Mouse (Mus musculus) hindbrain, embryonic 16.5 days (tissue): ENCODE data around the gene Sema3f. TPM values are rescaled to one million over a fixed set of nuclear protein-coding genes. Genes with fewer than 3 reads are reported as not detected.
A peak's percentile ranks its signal among the peaks of the same experiment; 100 is the strongest.

Experiments
- ATAC-seq: fragments of 200-750 bp; cut with Nextera tagmentation; 2 replicates; pipeline ENCODE4 v1.8.0; 2017; ENCODE audit warnings: moderate TSS enrichment, moderate library complexity
- H3K27ac ChIP-seq: fragments of 300-500 bp; sonication (generic); 2 replicates; pipeline ENCODE4 v1.5.1; 2014; ENCODE audit warnings: low read depth, mild to moderate bottlenecking, control low read depth, low read length, moderate library complexity
- H3K27me3 ChIP-seq: fragments of 300-500 bp; sonication (generic); replicated peaks from 2 replicates; pipeline ENCODE4 v1.6.1; 2014; ENCODE audit warnings: low read length; ENCODE audit not compliant: control insufficient read depth, insufficient read depth
- H3K36me3 ChIP-seq: fragments of 300-500 bp; sonication (generic); 2 replicates; pipeline ENCODE4 v1.6.1; 2014; ENCODE audit warnings: mild to moderate bottlenecking, low read length, moderate library complexity, mixed read lengths; ENCODE audit not compliant: control insufficient read depth, insufficient read depth
- H3K4me1 ChIP-seq: fragments of 300-500 bp; sonication (generic); 2 replicates; pipeline ENCODE4 v1.6.1; 2014; ENCODE audit warnings: low read depth, low read length; ENCODE audit not compliant: control insufficient read depth, insufficient read depth
- H3K4me2 ChIP-seq: fragments of 300-500 bp; sonication (generic); 2 replicates; pipeline ENCODE4 v1.6.1; 2014; ENCODE audit warnings: mild to moderate bottlenecking, low read length, control low read depth, moderate library complexity
- H3K4me3 ChIP-seq: fragments of 300-500 bp; sonication (generic); 2 replicates; pipeline ENCODE4 v1.5.1; 2014; ENCODE audit warnings: mild to moderate bottlenecking, low read length, control low read depth, moderate library complexity
- H3K9ac ChIP-seq: fragments of 300-500 bp; sonication (generic); 2 replicates; pipeline ENCODE4 v1.6.1; 2014; ENCODE audit warnings: low read depth, mild to moderate bottlenecking, control low read depth, low read length, moderate library complexity
- H3K9me3 ChIP-seq: fragments of 300-500 bp; sonication (generic); 2 replicates; pipeline ENCODE4 v1.6.1; 2014; ENCODE audit warnings: mild to moderate bottlenecking, low read length, moderate library complexity; ENCODE audit not compliant: control insufficient read depth
- WGBS: fragments of 180-500 bp; shearing (Covaris S2); extraction: QIAGEN DNeasy Blood & Tissue Kit; methylation state at CpG from one replicate; pipeline ENCODE4 v1.1.7; 2014; 5-methylcytosine and 5-hydroxymethylcytosine counted together
- polyA plus RNA-seq: library from polyadenylated mRNA; unstranded; fragments of >200 nt; fragmentation: Nextera tagmentation; extraction: Ambion mirVana; gene quantifications from 2 replicates; pipeline ENCODE4 v1.2.1, GENCODE M21; 2015

Sema3f gene
- polyA plus RNA-seq, 1 experiment from 2014 or later = 10.0 TPM

DNA sequence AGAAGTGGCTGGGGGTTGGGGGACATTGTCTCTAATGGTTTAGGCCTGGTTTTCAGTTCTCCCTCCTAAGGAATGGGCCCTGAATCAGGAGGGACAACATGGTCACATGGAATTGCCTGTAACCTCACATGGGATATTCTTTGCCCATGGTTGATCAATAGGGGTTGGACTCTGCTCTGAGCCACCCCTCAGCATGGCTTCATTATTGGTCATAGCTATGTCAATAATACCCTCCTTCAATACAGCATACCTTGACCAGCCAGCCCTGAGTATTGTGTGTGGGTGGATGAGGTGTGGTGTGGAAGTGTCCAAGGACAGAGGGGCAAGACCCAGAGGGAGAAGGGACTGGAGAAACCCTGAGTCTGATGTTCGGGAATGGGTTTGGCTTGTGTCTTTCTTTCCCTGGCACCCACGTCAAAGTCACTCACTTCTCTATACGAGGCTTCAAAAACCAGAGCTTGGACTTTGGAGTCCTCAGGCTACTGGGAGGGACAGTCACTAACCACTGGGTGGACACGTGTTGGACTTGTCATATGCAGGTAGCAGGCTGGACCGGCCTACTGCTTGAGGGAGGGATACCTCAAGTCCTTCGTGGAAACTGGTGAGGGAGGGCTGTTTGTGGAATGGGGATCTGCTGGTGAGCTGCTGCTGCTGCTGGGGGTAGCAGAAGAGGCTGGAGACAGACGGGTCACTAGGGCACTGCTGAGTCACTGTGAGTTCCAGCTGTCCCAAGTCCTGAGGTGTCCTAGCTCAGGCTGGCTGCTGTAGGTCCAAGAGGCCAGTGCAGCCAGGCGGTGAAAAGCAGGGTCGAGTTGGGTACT lies 35.5 kb downstream of the Sema3f start:
- no peak for ATAC-seq
- H3K4me1 ChIP-seq = peaks cover 8% of the 10 kb centered on the region
- no peak overlapping the region for H3K4me2 ChIP-seq
- H3K36me3 ChIP-seq = no peaks in the 10 kb centered on the region
- H3K9me3 ChIP-seq = no peaks in the 10 kb centered on the region
- H3K9ac ChIP-seq = no peak overlapping the region
- WGBS = 60% methylated on average over 9 of the region's 9 CpGs
- peaks cover 17% of the 10 kb centered on the region for H3K27me3 ChIP-seq
- no peak overlapping the region for H3K4me3 ChIP-seq
- no peak overlapping the region for H3K27ac ChIP-seq

DNA sequence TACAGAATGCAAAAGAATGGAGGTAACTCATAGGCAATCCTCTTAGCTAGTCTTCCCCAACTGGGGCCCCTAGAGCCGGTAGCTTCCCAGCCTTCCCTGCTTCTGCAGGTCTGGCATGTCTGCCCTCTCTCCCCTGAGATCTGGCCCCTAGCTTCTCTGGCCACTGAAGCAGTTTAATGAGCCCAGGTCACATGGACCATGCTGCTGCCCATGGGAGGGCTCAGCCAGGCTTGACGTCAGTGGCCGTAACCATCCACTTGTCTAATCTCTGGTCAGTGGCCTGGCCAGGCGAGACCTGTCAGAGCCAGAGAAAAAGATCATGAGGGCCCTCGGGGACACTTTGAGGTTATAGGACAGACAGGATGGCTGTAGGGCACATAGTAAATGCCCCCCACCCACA lies 40.0 kb downstream of the Sema3f start:
- H3K4me2 ChIP-seq = no peak overlapping the region
- peaks cover 18% of the 10 kb centered on the region for H3K27me3 ChIP-seq
- no peaks in the 10 kb centered on the region for H3K9me3 ChIP-seq

DNA sequence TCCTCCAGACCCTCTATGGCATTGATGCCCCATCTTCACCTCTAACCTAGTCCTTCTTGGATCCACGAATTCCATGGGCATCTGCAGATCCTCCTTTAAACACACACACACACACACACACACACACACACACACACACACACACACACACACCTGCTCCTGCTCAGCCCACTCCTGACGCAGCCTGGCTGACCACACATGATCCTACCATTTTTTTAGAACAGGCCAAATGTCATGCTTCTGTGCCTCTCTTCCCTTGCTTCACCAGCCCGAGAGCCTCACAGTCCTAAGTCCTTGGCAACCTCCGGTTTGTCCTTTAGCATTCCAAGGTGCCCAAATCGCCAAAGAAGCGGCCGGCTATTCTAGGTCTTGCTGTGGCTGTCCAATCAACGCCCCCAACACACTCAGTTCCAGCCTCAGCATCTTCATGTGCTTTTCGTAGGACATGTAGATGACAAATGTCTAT lies 40.8 kb downstream of the Sema3f start, which contains the start of gene Slc38a3:
Gene Slc38a3 (minus strand): TSS at position 51 of the 466 bp plus-strand sequence.
- H3K27me3 ChIP-seq = peaks cover 10% of the 10 kb centered on the region
- no peak within 1 kb of the TSS for H3K4me3 ChIP-seq
- H3K9ac ChIP-seq = no peak within 1 kb of the TSS
- WGBS = 86% methylated on average over 9 of the region's 9 CpGs
- H3K9me3 ChIP-seq = no peaks in the 10 kb centered on the region
- no peak for ATAC-seq
- H3K36me3 ChIP-seq = no peaks in the 10 kb centered on the region
- peaks cover 22% of the 10 kb centered on the region for H3K4me1 ChIP-seq
- H3K4me2 ChIP-seq = no peak within 1 kb of the TSS
- H3K27ac ChIP-seq = no peak within 1 kb of the TSS

More for the DNA sequence above, 40.0 kb downstream of the Sema3f start:
- Histone ChIP-seq H3K9ac (no peak overlapping the region), H3K27ac (no peak overlapping the region), H3K36me3 (no peaks in the 10 kb centered on the region), H3K4me1 (peaks cover 22% of the 10 kb centered on the region), H3K4me3 (no peak overlapping the region)
- no peak for ATAC-seq
- WGBS = 66% methylated on average over 5 of the region's 5 CpGs

DNA sequence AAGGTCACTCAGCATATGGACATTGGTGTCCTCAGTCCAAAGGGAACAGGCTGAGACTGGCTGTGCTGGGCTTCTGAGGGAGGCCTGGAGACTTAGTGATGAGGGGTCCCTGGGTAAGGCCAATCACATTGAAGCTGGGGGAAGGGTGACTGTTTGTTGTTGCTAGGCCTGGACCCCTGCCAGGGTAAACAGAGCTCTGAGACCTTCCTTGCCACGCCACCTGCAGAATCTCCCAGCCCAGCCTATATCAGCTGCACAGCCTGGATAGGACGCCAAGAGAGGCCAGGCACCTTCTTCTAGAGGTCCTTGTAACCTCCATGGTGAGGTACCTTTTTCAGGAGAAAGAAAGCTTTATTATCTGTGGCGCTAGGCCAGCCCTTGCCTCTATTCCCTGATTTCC lies 41.4 kb downstream of the Sema3f start:
- Histone ChIP-seq H3K9me3 (no peaks in the 10 kb centered on the region), H3K36me3 (no peaks in the 10 kb centered on the region), H3K9ac (no peak overlapping the region), H3K27me3 (peaks cover 9% of the 10 kb centered on the region), H3K4me1 (peaks cover 22% of the 10 kb centered on the region), H3K4me3 (no peak overlapping the region), H3K4me2 (no peak overlapping the region), H3K27ac (no peak overlapping the region)
- ATAC-seq = no peak
- 62% methylated on average over 3 of the region's 3 CpGs for WGBS

DNA sequence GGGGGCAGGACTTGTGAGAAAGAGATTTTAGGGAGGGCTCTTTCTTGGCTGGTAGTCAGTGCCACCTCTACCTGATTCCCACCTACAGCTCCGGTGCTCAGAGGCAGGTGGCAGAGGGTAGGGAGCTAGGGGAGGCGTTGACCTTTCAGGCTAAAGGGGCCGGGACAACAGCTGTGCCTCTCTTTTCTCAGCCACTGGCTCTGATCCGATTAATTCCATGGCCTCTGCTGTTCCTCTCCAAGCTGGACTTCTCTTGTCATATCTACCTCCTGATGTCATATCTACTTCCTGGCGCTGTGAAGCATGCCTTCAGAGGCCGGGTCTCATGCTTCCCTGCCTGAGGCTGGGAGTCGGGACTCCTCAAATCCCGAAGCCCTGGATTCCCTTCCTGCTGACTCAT lies 42.3 kb downstream of the Sema3f start:
- Histone ChIP-seq H3K27me3 (peaks cover 9% of the 10 kb centered on the region), H3K9ac (no peak overlapping the region), H3K9me3 (no peaks in the 10 kb centered on the region), H3K4me2 (no peak overlapping the region), H3K27ac (no peak overlapping the region), H3K4me3 (no peak overlapping the region), H3K4me1 (peaks cover 26% of the 10 kb centered on the region), H3K36me3 (no peaks in the 10 kb centered on the region)
- no peak for ATAC-seq
- WGBS = 50% methylated on average over 8 of the region's 8 CpGs

DNA sequence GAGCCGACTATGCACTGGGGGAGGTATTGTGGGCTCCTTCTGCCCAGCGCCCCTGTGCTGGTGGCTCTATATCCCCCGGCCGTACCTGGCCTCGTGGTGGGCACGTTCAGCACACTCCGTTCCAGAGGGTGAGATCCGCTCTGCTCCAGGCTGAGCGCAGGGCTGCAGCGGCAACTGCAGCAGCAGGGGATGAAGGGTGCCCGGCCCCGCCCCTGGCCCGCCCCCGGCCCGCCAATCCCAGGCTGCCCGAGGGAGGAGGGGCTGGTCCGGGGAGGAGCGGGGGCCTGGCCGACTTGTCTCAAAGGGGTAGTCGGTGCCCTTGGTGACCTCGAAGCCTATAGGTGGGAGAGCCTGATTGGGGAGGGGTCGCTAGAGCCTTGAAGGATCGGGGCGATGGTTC lies 43.1 kb downstream of the Sema3f start:
- Histone ChIP-seq H3K27ac (peak overlapping the region; percentile 60), H3K4me1 (peaks cover 29% of the 10 kb centered on the region), H3K27me3 (peaks cover 9% of the 10 kb centered on the region)

DNA sequence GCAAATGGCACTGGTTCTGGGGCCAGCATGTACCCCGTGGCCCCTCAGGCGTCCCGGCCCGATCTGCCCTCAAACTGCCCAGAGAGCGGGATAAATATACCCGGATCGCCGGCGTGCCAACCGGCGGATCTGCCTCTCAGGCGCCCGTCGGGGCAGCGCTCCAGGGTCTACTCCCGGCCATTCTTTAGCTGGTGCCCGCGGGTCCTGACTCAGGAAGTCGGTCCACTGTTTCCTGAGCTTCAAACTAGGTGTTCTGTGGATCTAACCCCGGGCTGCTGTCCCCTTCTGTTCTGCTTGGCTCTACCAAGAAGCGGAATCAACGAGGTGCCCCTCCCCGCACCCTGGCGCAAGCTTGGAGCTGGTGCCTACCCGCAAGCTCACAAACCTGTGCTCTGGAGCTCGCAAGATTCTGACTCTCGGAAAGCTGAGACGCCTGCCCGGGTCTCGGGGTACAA lies 43.5 kb downstream of the Sema3f start:
- H3K4me3 ChIP-seq = peak overlapping the region; percentile 50
- H3K27me3 ChIP-seq = peaks cover 9% of the 10 kb centered on the region
- no peaks in the 10 kb centered on the region for H3K36me3 ChIP-seq
- no peaks in the 10 kb centered on the region for H3K9me3 ChIP-seq
- no peak; the same call in 1 of the 2 replicates for ATAC-seq
- peak overlapping the region; percentile 73 for H3K4me2 ChIP-seq
- WGBS = 1% methylated on average over 30 of the region's 30 CpGs
- H3K4me1 ChIP-seq = peaks cover 29% of the 10 kb centered on the region
- peak overlapping the region; percentile 70 for H3K9ac ChIP-seq
- peak overlapping the region; percentile 60 for H3K27ac ChIP-seq

More for the DNA sequence above, 43.1 kb downstream of the Sema3f start:
- Histone ChIP-seq H3K9ac (peak overlapping the region; percentile 70), H3K4me2 (peak overlapping the region; percentile 73), H3K36me3 (no peaks in the 10 kb centered on the region), H3K4me3 (peak overlapping the region; percentile 50), H3K9me3 (no peaks in the 10 kb centered on the region)
- ATAC-seq = peak; percentile 81
- WGBS = under 1% methylated on average over 24 of the region's 24 CpGs

DNA sequence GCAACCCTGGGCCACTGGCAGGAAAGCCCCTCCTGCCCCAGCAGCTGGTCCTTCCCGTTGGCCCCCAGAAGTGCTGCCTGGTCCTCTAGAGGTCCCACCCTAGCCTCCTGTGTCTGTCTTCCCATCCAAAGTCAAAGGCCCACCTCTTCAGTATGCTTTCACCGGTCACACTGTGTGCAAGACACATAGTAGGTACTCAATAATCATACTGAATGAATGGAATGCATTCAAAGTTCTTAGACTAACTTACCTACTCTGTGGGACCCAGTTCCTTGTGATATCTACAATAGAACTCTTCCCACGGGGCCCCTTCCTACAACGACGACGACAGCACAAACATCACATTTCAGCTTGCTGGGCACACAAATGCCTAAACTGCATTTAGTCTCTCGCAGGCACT lies 45.0 kb downstream of the Sema3f start:
- peak overlapping the region; percentile 15; the same call in 1 of the 2 replicates for H3K27ac ChIP-seq
- no peaks in the 10 kb centered on the region for H3K9me3 ChIP-seq
- peaks cover 9% of the 10 kb centered on the region for H3K27me3 ChIP-seq
- H3K9ac ChIP-seq = no peak overlapping the region
- H3K36me3 ChIP-seq = no peaks in the 10 kb centered on the region
- no peak for ATAC-seq
- peaks cover 35% of the 10 kb centered on the region for H3K4me1 ChIP-seq
- WGBS = 83% methylated on average over 7 of the region's 7 CpGs
- peak overlapping the region; percentile 73 for H3K4me2 ChIP-seq
- H3K4me3 ChIP-seq = peak overlapping the region; percentile 50

DNA sequence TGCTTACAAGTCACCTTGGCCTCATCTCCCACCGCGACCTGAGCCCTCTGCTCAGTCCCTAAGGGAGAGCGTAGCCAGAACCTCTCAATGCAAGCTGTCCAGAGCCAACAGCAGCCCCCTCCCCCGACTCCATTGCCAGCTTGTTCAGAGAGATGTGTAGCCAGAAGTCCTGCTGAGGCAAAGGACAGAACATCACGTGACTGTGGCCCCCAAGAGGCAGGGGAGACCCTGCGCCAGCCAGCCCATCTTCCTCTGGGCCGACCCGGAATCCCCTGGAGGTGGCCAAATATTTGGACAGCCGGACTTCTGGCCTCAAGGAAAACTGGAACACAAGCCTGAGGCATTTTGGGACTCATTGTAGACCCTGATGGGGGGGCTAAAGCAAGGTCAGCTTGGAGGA lies 46.8 kb downstream of the Sema3f start:
- H3K27me3 ChIP-seq = peaks cover 9% of the 10 kb centered on the region
- H3K9ac ChIP-seq = no peak overlapping the region
- H3K4me2 ChIP-seq = peak overlapping the region; percentile 38
- H3K36me3 ChIP-seq = no peaks in the 10 kb centered on the region
- no peaks in the 10 kb centered on the region for H3K9me3 ChIP-seq
- peaks cover 34% of the 10 kb centered on the region for H3K4me1 ChIP-seq
- H3K4me3 ChIP-seq = no peak overlapping the region
- peak overlapping the region; percentile 19 for H3K27ac ChIP-seq
- peak; percentile 29; the same call in 1 of the 2 replicates for ATAC-seq
- 35% methylated on average over 9 of the region's 9 CpGs for WGBS
